ENCODE assay signal across 11 mouse cellular contexts in genomic region chr11:5540331-5540730, GRCm38 (mm10). TPM values are rescaled to one million over a fixed set of nuclear protein-coding genes. Genes with fewer than 3 reads are reported as not detected.
DNase-seq lines count a peak whose midpoint lies in the region; ATAC-seq and TF ChIP-seq lines count a peak whose summit lies in the region.
"Had no signal": no experiment of that assay in that cellular context is flagged by ENCODE, and none has a peak within 500 bp of the region (broad histone marks: within the 10 kb centered on the region; RNA-seq: fewer than 3 reads in every experiment).

No protein-coding gene starts in this region.

- no peaks in the 10 kb centered on the region for H3K9me3 ChIP-seq in heart, embryonic 14.5 days (ENCODE audit: control insufficient read depth, low read length)
- no peaks in the 10 kb centered on the region for H3K9me3 ChIP-seq in MEL (replicated peaks; ENCODE audit: insufficient read depth, low read length)
- no peaks in the 10 kb centered on the region for H3K9me3 ChIP-seq in hindbrain, embryonic 12.5 days (replicated peaks)
- no peaks in the 10 kb centered on the region for H3K9me3 ChIP-seq in midbrain, embryonic 10.5 days (replicated peaks)

- no peak for TF ChIP-seq POLR2A in MEL (IDR thresholded peaks at IDR 0.05; ENCODE audit: control insufficient read depth in 1 of 2, insufficient read depth in 1 of 2, low read depth in 1 of 2, low read length in 2 of 2, poor library complexity in 1 of 2)

- H3K27me3 ChIP-seq in heart, embryonic 14.5 days (ENCODE audit: control insufficient read depth, insufficient read depth, low read length): no peaks in the 10 kb centered on the region
- H3K27me3 ChIP-seq in MEL (ENCODE audit: control insufficient read depth in 1 of 2, insufficient read depth in 2 of 2, low read length in 2 of 2): no peaks in the 10 kb centered on the region
- no peaks in the 10 kb centered on the region for H3K27me3 ChIP-seq in hindbrain, embryonic 12.5 days
- H3K27me3 ChIP-seq in midbrain, embryonic 10.5 days (ENCODE audit: low read depth, poor library complexity, severe bottlenecking): no peaks in the 10 kb centered on the region

- DNase-seq in heart, postnatal 4 days: no peak
- DNase-seq in MEL (ENCODE audit: low read depth, low spot score) (peak; percentile 44), MN1 (ENCODE audit: low spot score) (no peak), adipocyte (ENCODE audit: low spot score) (no peak)
- DNase-seq in midbrain, embryonic 10.5 days (ENCODE audit: low spot score): no peak
- DNase-seq in embryo, embryonic 11 days: no peak
- DNase-seq: cerebellum, postnatal 25 days; kidney, postnatal 10 days had no signal

- TF ChIP-seq CTCF in MEL (IDR thresholded peaks at IDR 0.05 in 2 of 3, conservative IDR thresholded peaks at IDR 0.05 in 1 of 3; ENCODE audit: control insufficient read depth in 1 of 3, insufficient read depth in 1 of 3, low read depth in 2 of 3, low read length in 3 of 3, poor library complexity in 1 of 3, severe bottlenecking in 1 of 3): no peak

- peaks cover 29% of the 10 kb centered on the region for H3K36me3 ChIP-seq in heart, embryonic 14.5 days (ENCODE audit: control insufficient read depth, insufficient read depth, low read length)
- peaks cover 22 to 37% of the 10 kb centered on the region in 2 experiments for H3K36me3 ChIP-seq in MEL (ENCODE audit: control insufficient read depth in 1 of 2, insufficient read depth in 2 of 2, low read length in 2 of 2)
- no peaks in the 10 kb centered on the region for H3K36me3 ChIP-seq in hindbrain, embryonic 12.5 days
- H3K36me3 ChIP-seq in midbrain, embryonic 10.5 days: peaks cover 38% of the 10 kb centered on the region

- no peak for TF ChIP-seq RAD21 in MEL (IDR thresholded peaks at IDR 0.05; ENCODE audit: low read depth, low read length)

- peak overlapping the region; percentile 60 for H3K4me2 ChIP-seq in heart, embryonic 14.5 days (ENCODE audit: low read length)
- peak overlapping the region; percentile 82 for H3K4me2 ChIP-seq in hindbrain, embryonic 12.5 days (replicated peaks)

- 58% methylated on average over 4 of the region's 4 CpGs for WGBS in heart, embryonic 14.5 days
- WGBS in hindbrain, embryonic 12.5 days: 51% methylated on average over 4 of the region's 4 CpGs
- WGBS in midbrain, embryonic 10.5 days: 28% methylated on average over 4 of the region's 4 CpGs

- no peak overlapping the region for H3K27ac ChIP-seq in heart, embryonic 14.5 days (replicated peaks in 1 of 2; ENCODE audit: control insufficient read depth in 1 of 2, insufficient read depth in 1 of 2, low read depth in 2 of 2, low read length in 2 of 2)
- H3K27ac ChIP-seq in MEL (ENCODE audit: control insufficient read depth, low read depth, low read length): peak overlapping the region; percentile 70; the same call in 1 of the 2 replicates
- no peak overlapping the region for H3K27ac ChIP-seq in hindbrain, embryonic 12.5 days
- H3K27ac ChIP-seq in midbrain, embryonic 10.5 days (replicated peaks): no peak overlapping the region

- peak overlapping the region; percentile 89 for H3K9ac ChIP-seq in heart, embryonic 14.5 days (ENCODE audit: low read length)
- H3K9ac ChIP-seq in MEL (ENCODE audit: control insufficient read depth, low read depth, low read length, poor library complexity, severe bottlenecking): peak overlapping the region; percentile 86
- no peak overlapping the region for H3K9ac ChIP-seq in hindbrain, embryonic 12.5 days

- H3K4me1 ChIP-seq in heart, embryonic 14.5 days (ENCODE audit: control insufficient read depth in 2 of 2, insufficient read depth in 2 of 2, low read length in 2 of 2): peaks cover 3 to 12% of the 10 kb centered on the region in 2 experiments; a peak in 3 of 4 replicates
- H3K4me1 ChIP-seq in MEL (ENCODE audit: control insufficient read depth in 1 of 2, insufficient read depth in 2 of 2, low read length in 2 of 2): peaks cover 30 to 35% of the 10 kb centered on the region in 2 experiments
- H3K4me1 ChIP-seq in hindbrain, embryonic 12.5 days: peaks cover 12% of the 10 kb centered on the region
- H3K4me1 ChIP-seq in midbrain, embryonic 10.5 days: peaks cover 32% of the 10 kb centered on the region

- H3K4me3 ChIP-seq in heart, embryonic 14.5 days (ENCODE audit: control insufficient read depth in 1 of 2, insufficient read depth in 1 of 2, low read depth in 1 of 2, low read length in 2 of 2): peak overlapping the region in 1 of 2 experiments; percentile 65; a peak in 2 of 4 replicates
- peak overlapping the region; percentile 75 to 85 for H3K4me3 ChIP-seq in MEL (ENCODE audit: control insufficient read depth in 1 of 2, insufficient read depth in 1 of 2, low read depth in 2 of 2, low read length in 2 of 2)
- H3K4me3 ChIP-seq in hindbrain, embryonic 12.5 days: 0 out of 2 replicates have a peak overlapping the region, but pooled peaks have one; percentile 88
- H3K4me3 ChIP-seq in midbrain, embryonic 10.5 days: peak overlapping the region; percentile 87; the same call in 1 of the 2 replicates

- H3K79me2 ChIP-seq in MEL (ENCODE audit: control insufficient read depth, insufficient read depth, low read length, poor library complexity): peaks cover 33% of the 10 kb centered on the region

- ATAC-seq in heart, embryonic 14.5 days (ENCODE audit: insufficient number of reproducible peaks, insufficient read depth, low FRiP score, low read depth): no peak
- ATAC-seq in hindbrain, embryonic 12.5 days (ENCODE audit: low FRiP score): no peak

- no peak for TF ChIP-seq EP300 in MEL (IDR thresholded peaks at IDR 0.05; ENCODE audit: low read depth in 1 of 2, low read length in 2 of 2)

TF ChIP-seq in MEL, 35 proteins besides CTCF, POLR2A, EP300 and RAD21:
- 0 out of 2 replicates have a peak, but pooled peaks have one; percentile 2 for TF ChIP-seq SMC3 (IDR thresholded peaks at IDR 0.05; ENCODE audit: low read depth, low read length)
- no peak for TF ChIP-seq KAT2A (conservative IDR thresholded peaks at IDR 0.05; ENCODE audit: low read depth, low read length)

RNA-seq across cellular contexts. Expression of gene Ccdc117, which starts 1.7 kb away (rescaled TPM):
- polyA plus RNA-seq in heart, embryonic 14.5 days (2014; fragmentation: Nextera tagmentation; extraction: Ambion mirVana): 12.5 and 12.6 TPM in 2 replicates
- 10 to 100 TPM; 11.3 to 14.1 TPM for total RNA-seq in heart, postnatal 4 days (2021)
- total RNA-seq in MEL (2012; rRNA removed): 26.3 and 35.4 TPM in 2 replicates
- polyA plus RNA-seq in MEL (2012; ENCODE audit: insufficient read depth in 1 of 2, insufficient read length in 2 of 2, low read depth in 1 of 2, low replicate concordance in 2 of 2, missing spikeins in 1 of 2): 10 to 100 TPM in 1 of 2 experiments, not detected in 1; 19.4 TPM
- 23.1 and 25.3 TPM in 2 replicates for polyA plus RNA-seq in hindbrain, embryonic 12.5 days (2016; fragmentation: Nextera tagmentation; extraction: Ambion mirVana)
- polyA plus RNA-seq in midbrain, embryonic 10.5 days (2016; fragmentation: Nextera tagmentation; extraction: Ambion mirVana): 21.3 and 22.6 TPM in 2 replicates

RNA-seq across cellular contexts. Expression of gene Xbp1, which starts 19.9 kb away (rescaled TPM):
- 114 and 121 TPM in 2 replicates for polyA plus RNA-seq in heart, embryonic 14.5 days (2014; fragmentation: Nextera tagmentation; extraction: Ambion mirVana)
- 10 to 100 TPM; 51.2 to 65.4 TPM for total RNA-seq in heart, postnatal 4 days (2021)
- 84.2 and 101 TPM in 2 replicates for total RNA-seq in MEL (2012; rRNA removed)
- polyA plus RNA-seq in MEL (2012; ENCODE audit: insufficient read depth in 1 of 2, insufficient read length in 2 of 2, low read depth in 1 of 2, low replicate concordance in 2 of 2, missing spikeins in 1 of 2): 10 to 100 TPM in 1 of 2 experiments, not detected in 1; 81.8 TPM
- 135 and 146 TPM in 2 replicates for polyA plus RNA-seq in hindbrain, embryonic 12.5 days (2016; fragmentation: Nextera tagmentation; extraction: Ambion mirVana)
- 106 and 131 TPM in 2 replicates for polyA plus RNA-seq in midbrain, embryonic 10.5 days (2016; fragmentation: Nextera tagmentation; extraction: Ambion mirVana)

RNA-seq across cellular contexts. Expression of gene Ankrd36, which starts 29.2 kb away (rescaled TPM):
- not detected in 2 replicates for polyA plus RNA-seq in heart, embryonic 14.5 days (2014; fragmentation: Nextera tagmentation; extraction: Ambion mirVana)
- not detected for total RNA-seq in heart, postnatal 4 days (2021)
- total RNA-seq in MEL (2012; rRNA removed): 3.4 and 5.2 TPM in 2 replicates
- polyA plus RNA-seq in MEL (2012; ENCODE audit: insufficient read depth in 1 of 2, insufficient read length in 2 of 2, low read depth in 1 of 2, low replicate concordance in 2 of 2, missing spikeins in 1 of 2): 1 to 10 TPM in 1 of 2 experiments, not detected in 1; 3.2 TPM
- 0.15 TPM in 1 of 2 replicates, not detected in the other for polyA plus RNA-seq in hindbrain, embryonic 12.5 days (2016; fragmentation: Nextera tagmentation; extraction: Ambion mirVana)
- polyA plus RNA-seq in midbrain, embryonic 10.5 days (2016; fragmentation: Nextera tagmentation; extraction: Ambion mirVana): 0.11 TPM in 1 of 2 replicates, not detected in the other
- polyA plus RNA-seq: urinary bladder, adult 2 months had no signal
